Mouse (Mus musculus): ENCODE data around the gene Slc44a2.

Slc44a2 gene

GRCm38 (mm10) chr9:21333523-21333922 is 13.0 kb downstream of the Slc44a2 start:
- DNase-seq (ENCODE audit: low spot score) = no peak

- DNase-seq (ENCODE audit: low spot score) = no peak
These were observed 14.2 kb downstream of the Slc44a2 start for GRCm38 (mm10) chr9:21334747-21335146.

- no peak for DNase-seq (ENCODE audit: low spot score)
These were observed 14.9 kb downstream of the Slc44a2 start for GRCm38 (mm10) chr9:21335391-21335790.

GRCm38 (mm10) chr9:21336491-21336890 is 16.0 kb downstream of the Slc44a2 start:
- DNase-seq (ENCODE audit: low spot score) = no peak

GRCm38 (mm10) chr9:21337652-21338051 is 17.2 kb downstream of the Slc44a2 start:
- peak; percentile 37 for DNase-seq (ENCODE audit: low spot score)

GRCm38 (mm10) chr9:21340411-21340810 is 19.9 kb downstream of the Slc44a2 start:
- DNase-seq (ENCODE audit: low spot score) = no peak

GRCm38 (mm10) chr9:21346627-21347365 is 26.3 kb downstream of the Slc44a2 start:
- peak; percentile 44 for DNase-seq (ENCODE audit: low spot score)

GRCm38 (mm10) chr9:21348152-21348551 is 27.7 kb downstream of the Slc44a2 start:
- no peak for DNase-seq (ENCODE audit: low spot score)

GRCm38 (mm10) chr9:21351178-21351577 is 30.7 kb downstream of the Slc44a2 start:
- no peak for DNase-seq (ENCODE audit: low spot score)

- no peak for DNase-seq (ENCODE audit: low spot score)
These were observed 31.3 kb downstream of the Slc44a2 start for GRCm38 (mm10) chr9:21351702-21352377.

- no peak for DNase-seq (ENCODE audit: low spot score)
These were observed 32.2 kb downstream of the Slc44a2 start for GRCm38 (mm10) chr9:21352463-21353372.

GRCm38 (mm10) chr9:21353373-21353686 is 32.8 kb downstream of the Slc44a2 start:
- no peak for DNase-seq (ENCODE audit: low spot score)

GRCm38 (mm10) chr9:21354796-21355195 is 34.3 kb downstream of the Slc44a2 start:
- DNase-seq (ENCODE audit: low spot score) = no peak

- no peak for DNase-seq (ENCODE audit: low spot score)
These were observed 36.7 kb downstream of the Slc44a2 start for GRCm38 (mm10) chr9:21356981-21357718.

GRCm38 (mm10) chr9:21366541-21367220 is 46.2 kb downstream of the Slc44a2 start:
- DNase-seq (ENCODE audit: low spot score) = peak; percentile 53

- peak; percentile 99 for DNase-seq (ENCODE audit: low spot score)
These were observed 47.0 kb downstream of the Slc44a2 start, which contains the start of gene Ilf3 for GRCm38 (mm10) chr9:21367357-21368111. TSS of gene Ilf3 (plus strand) at chr9:21367871.

GRCm38 (mm10) chr9:21368131-21368584 is 47.7 kb downstream of the Slc44a2 start:
- peak; percentile 72 for DNase-seq (ENCODE audit: low spot score)

GRCm38 (mm10) chr9:21369080-21369479 is 48.6 kb downstream of the Slc44a2 start:
- DNase-seq (ENCODE audit: low spot score) = no peak

- DNase-seq (ENCODE audit: low spot score) = no peak
These were observed 50.4 kb downstream of the Slc44a2 start for GRCm38 (mm10) chr9:21370876-21371275.

- no peak for DNase-seq (ENCODE audit: low spot score)
These were observed 52.0 kb downstream of the Slc44a2 start for GRCm38 (mm10) chr9:21372508-21372907.
